Mouse (Mus musculus): ENCODE measurements at regions not wholly inside any gene's neighbourhood (a gene's known extent, or its start where the extent isn't known, plus 50 kb on each side); places are given as distances from the start of the nearest gene placed in this dataset.
A peak's percentile ranks its signal among the peaks of the same experiment; 100 is the strongest.

GRCm38 (mm10) chr11:39733434-39734076, 961.4 kb downstream of the Mat2b start:
- no peak for DNase-seq (ENCODE audit: extremely low spot score)

DNA sequence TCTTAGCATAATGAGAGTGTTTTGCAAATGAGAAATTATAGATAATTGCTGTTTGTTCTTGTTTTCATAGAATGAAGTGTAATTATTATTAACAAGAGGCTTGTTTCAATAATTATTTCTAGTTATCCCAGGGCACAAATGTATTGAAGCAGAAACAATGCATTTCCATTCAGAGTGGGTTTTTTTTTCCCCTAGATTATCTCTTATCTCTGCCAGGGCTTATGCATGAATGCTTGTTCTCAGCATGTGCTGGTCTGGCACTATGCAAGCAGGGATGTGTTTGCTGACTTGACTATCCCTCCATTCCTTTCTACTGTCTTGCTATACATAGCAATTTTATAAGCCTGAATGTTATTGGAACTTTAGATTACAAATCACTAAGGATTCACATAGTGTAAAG, 971.4 kb downstream of the Mat2b start:
- no peak for DNase-seq (ENCODE audit: extremely low spot score)

- DNase-seq (ENCODE audit: extremely low spot score): no peak
Measured at GRCm38 (mm10) chr11:39678521-39678920, 1016.5 kb downstream of the Mat2b start.

DNA sequence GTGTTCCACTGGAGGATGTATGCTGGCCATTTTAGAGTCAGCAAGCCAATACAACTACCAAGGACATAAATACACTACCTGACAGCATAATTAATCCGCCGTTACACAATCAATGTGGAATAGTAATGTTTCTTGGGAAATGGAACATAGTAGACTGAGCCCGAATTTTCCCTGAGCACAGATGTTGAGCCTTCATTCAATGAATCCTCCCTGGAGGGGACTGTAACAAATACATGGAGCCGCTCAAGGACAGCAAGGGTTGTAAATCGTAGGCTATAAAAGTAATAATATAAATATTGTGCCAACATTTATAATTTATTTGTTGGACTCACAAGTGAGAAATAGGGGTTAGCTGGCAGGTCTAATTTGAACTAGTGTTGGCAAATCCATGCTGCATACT, 1041.4 kb downstream of the Mat2b start:
- DNase-seq (ENCODE audit: extremely low spot score): no peak

GRCm38 (mm10) chr11:39619356-39619755, 1075.6 kb downstream of the Mat2b start:
- DNase-seq (ENCODE audit: extremely low spot score): no peak

- DNase-seq (ENCODE audit: extremely low spot score): no peak
Measured at GRCm38 (mm10) chr11:39615843-39616242, 1079.2 kb downstream of the Mat2b start.

GRCm38 (mm10) chr11:39596479-39596878, 1098.5 kb downstream of the Mat2b start:
- DNase-seq (ENCODE audit: extremely low spot score): no peak

GRCm38 (mm10) chr11:39588641-39589385, 1106.2 kb downstream of the Mat2b start:
- DNase-seq (ENCODE audit: extremely low spot score): peak; percentile 65

DNA sequence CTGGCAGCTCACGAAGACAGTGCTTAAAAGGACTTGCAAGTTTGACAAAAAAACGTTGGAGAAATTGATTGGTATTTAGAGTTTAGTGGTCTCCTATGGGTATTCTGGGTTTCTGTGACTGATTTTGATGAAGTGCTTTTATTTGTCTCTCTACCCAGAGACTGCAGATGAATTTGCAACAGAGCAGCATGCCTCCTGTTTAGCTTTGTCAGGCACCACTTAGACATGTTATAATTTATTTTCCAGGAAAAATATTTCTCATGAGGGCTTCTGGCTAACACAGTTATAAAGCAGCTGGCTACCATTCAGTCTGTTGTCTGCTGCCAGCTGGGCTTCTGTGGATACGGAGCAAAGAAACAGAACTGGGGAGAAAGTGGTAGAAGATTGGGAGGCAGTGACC, 1136.7 kb downstream of the Mat2b start:
- DNase-seq (ENCODE audit: extremely low spot score): no peak

- DNase-seq (ENCODE audit: extremely low spot score): no peak
Measured at GRCm38 (mm10) chr11:39550066-39550465, 1144.9 kb downstream of the Mat2b start.

GRCm38 (mm10) chr11:39524866-39525649, 1169.9 kb downstream of the Mat2b start:
- no peak for DNase-seq (ENCODE audit: extremely low spot score)

DNA sequence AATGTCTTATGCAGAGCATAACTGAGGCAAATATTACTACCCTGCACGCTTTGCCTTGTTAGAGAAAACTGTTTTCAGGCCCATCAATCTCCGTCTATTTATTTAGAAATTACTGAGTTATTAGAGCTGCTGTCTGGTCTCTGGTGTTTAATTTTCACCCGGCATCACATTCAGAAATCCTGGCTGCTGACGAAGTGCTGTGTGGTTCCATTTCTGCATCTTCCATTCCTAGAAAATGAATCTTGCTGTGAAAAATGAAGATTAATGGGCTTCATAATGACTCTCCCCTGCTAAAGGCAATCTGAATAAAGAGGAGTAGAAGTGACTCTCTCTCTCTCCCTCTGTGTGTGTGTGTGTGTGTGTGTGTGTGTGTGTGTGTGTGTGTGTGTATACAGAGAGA, 1199.8 kb downstream of the Mat2b start:
- DNase-seq (ENCODE audit: extremely low spot score): no peak

DNA sequence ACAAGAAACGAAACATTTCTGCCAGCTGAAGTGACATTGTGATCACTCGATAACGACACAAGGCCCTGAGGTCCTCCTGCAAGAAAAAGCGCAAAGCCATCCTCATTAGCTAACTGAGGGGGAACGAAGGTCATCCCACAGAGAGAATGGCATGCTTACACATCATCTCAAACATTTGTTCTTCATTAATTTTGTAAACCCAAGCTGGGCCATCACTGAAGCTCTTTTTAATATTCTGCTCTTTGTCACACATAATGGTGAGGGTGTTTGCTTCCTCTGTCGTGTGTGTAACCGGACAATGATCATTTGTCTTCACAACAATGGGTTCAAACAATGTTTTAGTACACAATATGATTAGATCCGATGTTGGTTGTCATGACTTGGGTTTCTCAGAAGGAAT, 1217.9 kb downstream of the Mat2b start:
- no peak for DNase-seq (ENCODE audit: extremely low spot score)

DNA sequence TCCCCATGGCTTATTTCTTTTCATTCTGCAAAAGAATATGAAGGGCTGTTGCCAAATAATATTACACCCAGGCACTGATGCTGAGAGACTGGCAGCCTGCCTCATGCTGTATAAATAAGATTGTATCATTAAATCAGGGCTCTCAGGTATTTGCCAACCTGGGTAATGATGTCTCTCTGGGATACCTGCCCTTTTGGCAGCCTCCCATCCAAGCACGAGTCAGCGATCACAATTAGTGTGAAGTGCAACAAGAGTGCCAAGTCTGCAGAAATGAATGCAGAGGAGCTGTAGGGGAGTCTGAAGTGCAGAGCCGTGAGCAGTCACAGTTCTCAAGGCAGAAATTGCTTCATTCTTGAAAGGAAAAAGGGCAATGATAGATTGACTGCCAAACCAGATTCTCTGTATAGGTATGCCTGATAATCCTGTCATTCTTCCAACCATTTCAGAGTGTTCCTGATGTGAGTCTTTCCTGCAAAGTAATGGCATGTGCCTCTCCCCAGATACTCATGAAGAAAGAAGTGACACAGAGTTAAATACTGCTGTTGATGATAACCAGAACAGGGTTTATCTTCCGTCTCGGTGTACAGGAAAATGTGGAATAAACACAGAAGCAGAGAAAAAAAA, 1241.6 kb downstream of the Mat2b start:
- no peak for DNase-seq (ENCODE audit: extremely low spot score)

GRCm38 (mm10) chr11:39446374-39446773, 1248.6 kb downstream of the Mat2b start:
- DNase-seq (ENCODE audit: extremely low spot score): no peak

DNA sequence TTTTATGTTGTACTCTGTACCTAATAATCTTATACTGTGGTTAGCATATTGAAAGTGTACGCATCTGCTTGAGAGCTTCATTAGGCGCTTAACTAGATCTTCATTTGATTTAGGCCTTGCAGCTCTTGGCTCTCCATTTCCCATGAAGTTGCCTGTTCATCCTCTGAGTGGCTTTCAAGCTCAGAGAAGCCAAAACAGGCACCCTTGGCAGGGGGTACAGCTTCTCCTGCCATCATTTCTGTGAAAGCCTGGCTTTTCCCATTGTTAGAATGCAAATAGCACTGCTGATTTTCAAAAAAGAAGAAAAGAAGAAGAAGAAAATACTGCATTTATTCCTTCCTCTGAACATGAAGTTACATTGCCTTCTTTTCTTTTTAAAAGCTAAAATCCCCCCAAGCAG, 1283.3 kb downstream of the Mat2b start:
- no peak for DNase-seq (ENCODE audit: extremely low spot score)

DNA sequence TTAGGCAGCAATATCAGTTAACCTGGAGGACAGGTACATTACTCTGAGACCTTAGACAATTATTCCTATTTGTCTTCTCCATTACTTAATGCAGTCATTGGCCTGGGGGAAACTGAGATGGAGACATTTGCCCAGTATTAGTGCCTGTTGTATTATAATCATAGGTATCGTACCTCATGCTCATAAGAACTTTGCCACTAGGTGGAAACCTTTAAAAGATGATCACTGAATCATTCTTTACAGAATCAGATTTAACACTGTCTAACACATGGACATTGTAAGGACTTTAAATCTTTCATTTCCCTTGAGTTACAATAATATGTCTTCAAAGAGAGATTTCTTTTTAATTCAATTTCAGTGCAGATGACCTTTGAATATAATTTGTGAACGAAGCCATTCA, 1283.8 kb downstream of the Mat2b start:
- no peak for DNase-seq (ENCODE audit: extremely low spot score)

GRCm38 (mm10) chr11:39364827-39365226, 1330.2 kb downstream of the Mat2b start:
- no peak for DNase-seq (ENCODE audit: extremely low spot score)

GRCm38 (mm10) chr11:39350616-39351015, 1344.4 kb downstream of the Mat2b start:
- DNase-seq (ENCODE audit: extremely low spot score): peak; percentile 17

All from embryo, embryonic 9.5 days (tissue).